Mouse (Mus musculus) bone marrow, adult 2 months (tissue): ENCODE measurements around the gene Slc25a20.

Source experiments
- CTCF ChIP-seq: fragments of 200-500 bp; IDR thresholded peaks from 2 replicates; pipeline ENCODE4 v1.5.1; 2011; ENCODE audit warnings: low read length, control low read depth; ENCODE audit not compliant: control insufficient read depth, insufficient read depth
- POLR2A ChIP-seq: fragments of 200-500 bp; IDR thresholded peaks from 2 replicates; pipeline ENCODE4 v1.6.1; 2011; ENCODE audit warnings: low read depth, mild to moderate bottlenecking, control low read depth, low read length, borderline replicate concordance; ENCODE audit not compliant: control insufficient read depth

- no peak for TF ChIP-seq CTCF
- no peak for TF ChIP-seq POLR2A
Measured at GRCm38 (mm10) chr9:108662660-108663059, 772 bp downstream of the Slc25a20 start.
